Mouse (Mus musculus) kidney, embryonic 16.5 days (tissue): ENCODE results near the gene Gm37240. TPM values are rescaled to one million over a fixed set of nuclear protein-coding genes. Genes with fewer than 3 reads are reported as not detected.

Source experiments
- ATAC-seq: fragments of 200-750 bp; cut with Nextera tagmentation; 2 replicates; pipeline ENCODE4 v1.8.0; 2017; ENCODE audit warnings: moderate TSS enrichment; ENCODE audit not compliant: low FRiP score, low TSS enrichment
- H3K27ac ChIP-seq: fragments of 300-500 bp; sonication (generic); 2 replicates; pipeline ENCODE4 v1.5.1; 2014; ENCODE audit warnings: low read length
- H3K27me3 ChIP-seq: fragments of 300-500 bp; sonication (generic); 2 replicates; pipeline ENCODE4 v1.6.1; 2014; ENCODE audit warnings: low read length, control low read depth, mixed read lengths; ENCODE audit not compliant: insufficient read depth
- H3K36me3 ChIP-seq: fragments of 300-500 bp; sonication (generic); 2 replicates; pipeline ENCODE4 v1.6.1; 2014; ENCODE audit warnings: low read length, control low read depth, mixed read lengths; ENCODE audit not compliant: insufficient read depth
- H3K4me1 ChIP-seq: fragments of 300-500 bp; sonication (generic); 2 replicates; pipeline ENCODE4 v1.6.1; 2014; ENCODE audit warnings: low read length, control low read depth, mixed read lengths; ENCODE audit not compliant: insufficient read depth
- H3K4me2 ChIP-seq: fragments of 300-500 bp; sonication (generic); replicated peaks from 2 replicates; pipeline ENCODE4 v1.6.1; 2014; ENCODE audit warnings: low read depth, low read length
- H3K4me3 ChIP-seq: fragments of 300-500 bp; sonication (generic); 2 replicates; pipeline ENCODE4 v1.5.1; 2014; ENCODE audit warnings: mild to moderate bottlenecking, low read length
- H3K9ac ChIP-seq: fragments of 300-500 bp; sonication (generic); replicated peaks from 2 replicates; pipeline ENCODE4 v1.6.1; 2014; ENCODE audit warnings: low read length
- H3K9me3 ChIP-seq: fragments of 300-500 bp; sonication (generic); 2 replicates; pipeline ENCODE4 v1.6.1; 2016; ENCODE audit warnings: low read length, control low read depth
- WGBS: fragments of 180-500 bp; shearing (Covaris S2); extraction: QIAGEN DNeasy Blood & Tissue Kit; methylation state at CpG from one replicate; pipeline ENCODE4 v1.1.7; 2014; 5-methylcytosine and 5-hydroxymethylcytosine counted together
- polyA plus RNA-seq: library from polyadenylated mRNA; unstranded; fragments of >200 nt; fragmentation: Nextera tagmentation; extraction: Ambion mirVana; gene quantifications from 2 replicates; pipeline ENCODE4 v1.2.1, GENCODE M21; 2015

Gene Gm37240
- polyA plus RNA-seq, 1 experiment from 2014 or later, result 8.7 TPM

- ATAC-seq, result no peak
- H3K27ac ChIP-seq, result no peak overlapping the region
These were observed 961.2 kb downstream of the Gm37240 start for GRCm38 (mm10) chr3:84926140-84926539.

GRCm38 (mm10) chr3:84925229-84925628, 962.1 kb downstream of the Gm37240 start:
- H3K27me3 ChIP-seq, result no peaks in the 10 kb centered on the region
- no peak overlapping the region for H3K4me3 ChIP-seq
- WGBS, result 82% methylated on average over 4 of the region's 4 CpGs
- H3K4me2 ChIP-seq, result no peak overlapping the region
- no peaks in the 10 kb centered on the region for H3K36me3 ChIP-seq
- H3K27ac ChIP-seq, result no peak overlapping the region
- no peaks in the 10 kb centered on the region for H3K9me3 ChIP-seq
- no peak overlapping the region for H3K9ac ChIP-seq
- H3K4me1 ChIP-seq, result no peaks in the 10 kb centered on the region
- no peak for ATAC-seq

More at GRCm38 (mm10) chr3:84926140-84926539, 961.2 kb downstream of the Gm37240 start:
- Histone ChIP-seq H3K27me3 (no peaks in the 10 kb centered on the region), H3K4me3 (no peak overlapping the region), H3K9ac (no peak overlapping the region), H3K9me3 (no peaks in the 10 kb centered on the region), H3K4me1 (no peaks in the 10 kb centered on the region), H3K36me3 (no peaks in the 10 kb centered on the region), H3K4me2 (no peak overlapping the region)
- 80% methylated on average over 5 of the region's 5 CpGs for WGBS

- no peak for ATAC-seq
- Histone ChIP-seq H3K27ac (no peak overlapping the region), H3K4me3 (no peak overlapping the region), H3K36me3 (no peaks in the 10 kb centered on the region), H3K27me3 (no peaks in the 10 kb centered on the region), H3K9ac (no peak overlapping the region), H3K4me2 (no peak overlapping the region), H3K9me3 (no peaks in the 10 kb centered on the region), H3K4me1 (no peaks in the 10 kb centered on the region)
- WGBS, result 83% methylated on average over 1 of the region's 1 CpGs
These were observed 963.6 kb downstream of the Gm37240 start for GRCm38 (mm10) chr3:84923670-84924069.

- Histone ChIP-seq H3K36me3 (no peaks in the 10 kb centered on the region), H3K27ac (no peak overlapping the region), H3K9ac (no peak overlapping the region), H3K4me1 (no peaks in the 10 kb centered on the region), H3K4me3 (no peak overlapping the region), H3K9me3 (no peaks in the 10 kb centered on the region), H3K4me2 (no peak overlapping the region), H3K27me3 (no peaks in the 10 kb centered on the region)
- WGBS, result 88% methylated on average over 1 of the region's 1 CpGs
- no peak for ATAC-seq
These were observed 964.1 kb downstream of the Gm37240 start for GRCm38 (mm10) chr3:84923256-84923655.

GRCm38 (mm10) chr3:84921704-84922420, 965.5 kb downstream of the Gm37240 start:
- Histone ChIP-seq H3K4me2 (no peak overlapping the region), H3K27me3 (no peaks in the 10 kb centered on the region), H3K27ac (no peak overlapping the region), H3K4me3 (no peak overlapping the region), H3K36me3 (no peaks in the 10 kb centered on the region), H3K4me1 (no peaks in the 10 kb centered on the region), H3K9ac (no peak overlapping the region), H3K9me3 (no peaks in the 10 kb centered on the region)
- ATAC-seq, result no peak
- 73% methylated on average over 6 of the region's 6 CpGs for WGBS

GRCm38 (mm10) chr3:84917903-84918679, 969.2 kb downstream of the Gm37240 start:
- Histone ChIP-seq H3K27me3 (no peaks in the 10 kb centered on the region), H3K4me1 (no peaks in the 10 kb centered on the region), H3K4me2 (no peak overlapping the region), H3K9me3 (no peaks in the 10 kb centered on the region), H3K9ac (no peak overlapping the region), H3K36me3 (no peaks in the 10 kb centered on the region), H3K4me3 (no peak overlapping the region), H3K27ac (no peak overlapping the region)
- WGBS, result 82% methylated on average over 9 of the region's 9 CpGs
- ATAC-seq, result no peak

GRCm38 (mm10) chr3:84914284-84914683, 973.0 kb downstream of the Gm37240 start:
- no peak overlapping the region for H3K27ac ChIP-seq
- ATAC-seq, result no peak
- H3K9me3 ChIP-seq, result no peaks in the 10 kb centered on the region
- H3K36me3 ChIP-seq, result no peaks in the 10 kb centered on the region
- no peaks in the 10 kb centered on the region for H3K4me1 ChIP-seq
- H3K27me3 ChIP-seq, result no peaks in the 10 kb centered on the region
- no peak overlapping the region for H3K9ac ChIP-seq
- WGBS, result 46% methylated on average over 1 of the region's 1 CpGs
- no peak overlapping the region for H3K4me2 ChIP-seq
- no peak overlapping the region for H3K4me3 ChIP-seq

GRCm38 (mm10) chr3:84906528-84906927, 980.8 kb downstream of the Gm37240 start:
- Histone ChIP-seq H3K4me3 (no peak overlapping the region), H3K27me3 (no peaks in the 10 kb centered on the region), H3K9ac (no peak overlapping the region), H3K27ac (no peak overlapping the region), H3K36me3 (no peaks in the 10 kb centered on the region), H3K9me3 (no peaks in the 10 kb centered on the region), H3K4me2 (no peak overlapping the region), H3K4me1 (no peaks in the 10 kb centered on the region)
- no peak for ATAC-seq
- WGBS, result 35% methylated on average over 1 of the region's 1 CpGs

- H3K36me3 ChIP-seq, result no peaks in the 10 kb centered on the region
- no peaks in the 10 kb centered on the region for H3K9me3 ChIP-seq
- 82% methylated on average over 8 of the region's 8 CpGs for WGBS
- no peaks in the 10 kb centered on the region for H3K27me3 ChIP-seq
- H3K4me2 ChIP-seq, result no peak overlapping the region
- ATAC-seq, result no peak
- H3K4me3 ChIP-seq, result no peak overlapping the region
- no peaks in the 10 kb centered on the region for H3K4me1 ChIP-seq
- no peak overlapping the region for H3K27ac ChIP-seq
- H3K9ac ChIP-seq, result no peak overlapping the region
These were observed 989.4 kb downstream of the Gm37240 start for GRCm38 (mm10) chr3:84897952-84898351.

GRCm38 (mm10) chr3:84890983-84891382, 996.3 kb downstream of the Gm37240 start:
- no peaks in the 10 kb centered on the region for H3K4me1 ChIP-seq

More at GRCm38 (mm10) chr3:84890983-84891382, 996.3 kb downstream of the Gm37240 start:
- Histone ChIP-seq H3K27me3 (no peaks in the 10 kb centered on the region), H3K9me3 (no peaks in the 10 kb centered on the region), H3K4me2 (no peak overlapping the region), H3K36me3 (no peaks in the 10 kb centered on the region), H3K4me3 (no peak overlapping the region), H3K9ac (no peak overlapping the region), H3K27ac (no peak overlapping the region)
- ATAC-seq, result no peak
- WGBS, result 97% methylated on average over 5 of the region's 5 CpGs
